Mouse (Mus musculus): ENCODE measurements around the gene Smok2b. TPM values are rescaled to one million over a fixed set of nuclear protein-coding genes. Genes with fewer than 3 reads are reported as not detected.
"Not testable (repeated sequence)": the region's sequence is repeated elsewhere in the genome, so short reads cannot be mapped to it uniquely, and the experiment has no call there.

Gene Smok2b
- not detected for total RNA-seq (2021)

DNA sequence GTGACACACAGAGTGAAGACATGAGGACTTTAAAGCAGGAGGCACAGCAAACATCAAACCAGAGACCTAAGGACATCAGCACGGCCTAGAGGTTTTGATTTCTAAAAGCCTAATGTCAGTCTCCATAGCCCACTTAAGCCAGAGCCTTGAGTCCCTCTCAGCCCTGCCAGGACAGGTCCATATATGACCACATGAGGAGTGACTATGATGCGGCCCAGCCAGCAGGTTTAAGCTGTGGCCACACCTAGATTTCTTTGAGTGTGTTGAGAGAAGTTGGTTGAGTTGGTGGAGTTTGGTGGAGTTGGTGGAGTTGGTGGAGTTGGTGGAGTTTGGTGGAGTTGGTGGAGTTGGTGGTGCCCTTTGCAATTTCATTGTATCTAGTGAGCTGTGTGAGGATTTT, at the start of gene Smok2b:
Gene Smok2b, plus strand, starts transcription at position 301 of the 400 bp plus-strand sequence.
- DNase-seq (ENCODE audit: low spot score); intact Hi-C loops (cut with DNase I): not testable (repeated sequence)

DNA sequence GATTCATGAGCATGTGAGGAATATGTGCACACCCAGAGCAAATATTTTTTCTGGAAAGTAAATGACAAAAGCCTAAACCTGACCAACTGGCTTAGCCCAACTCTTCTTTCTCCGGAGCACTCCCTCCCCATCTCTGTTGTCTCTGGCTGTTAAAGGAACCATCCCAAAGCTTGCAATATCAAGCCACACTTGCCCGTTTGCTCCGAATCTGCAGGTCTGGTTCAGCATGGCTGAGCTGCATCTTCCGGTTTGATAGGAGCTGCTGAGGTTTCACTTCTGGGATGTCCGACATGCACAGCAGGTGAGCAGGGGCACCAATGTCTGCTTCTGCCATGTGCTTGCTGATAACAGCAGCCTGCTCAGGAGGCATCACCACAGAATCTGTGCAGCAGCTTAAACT, 49.6 kb upstream of the Smok2b start:
- intact Hi-C loops (cut with DNase I); DNase-seq (ENCODE audit: low spot score): not testable (repeated sequence)

- DNase-seq (ENCODE audit: low spot score); intact Hi-C loops (cut with DNase I): not testable (repeated sequence)
Observed at GRCm38 (mm10) chr17:13182712-13183111, 47.3 kb upstream of the Smok2b start.

GRCm38 (mm10) chr17:13184514-13184913, 45.5 kb upstream of the Smok2b start:
- intact Hi-C loops (cut with DNase I): not testable (repeated sequence)

DNA sequence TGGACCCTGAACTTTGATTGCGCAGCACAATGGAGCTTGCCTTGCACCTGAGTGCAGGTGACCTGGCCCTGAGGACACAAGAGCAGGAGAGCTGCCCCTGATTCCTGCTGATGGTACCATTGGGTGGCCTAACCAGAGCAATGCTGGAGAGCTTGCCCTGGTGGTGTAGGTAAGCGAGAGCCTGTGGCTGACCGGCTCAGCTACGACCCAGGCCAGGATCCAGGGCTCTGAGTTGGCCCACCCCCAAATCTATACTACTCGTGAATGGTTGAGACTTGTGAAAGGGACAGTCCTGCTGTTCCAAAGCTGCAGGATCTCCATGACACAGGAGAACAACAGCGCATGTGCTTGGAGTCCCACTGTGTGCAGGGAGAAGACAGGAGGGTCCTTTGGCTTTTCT, 43.5 kb upstream of the Smok2b start:
- intact Hi-C loops (cut with DNase I); DNase-seq (ENCODE audit: low spot score): not testable (repeated sequence)

More at GRCm38 (mm10) chr17:13184514-13184913, 45.5 kb upstream of the Smok2b start:
- DNase-seq (ENCODE audit: low spot score): not testable (repeated sequence)

DNA sequence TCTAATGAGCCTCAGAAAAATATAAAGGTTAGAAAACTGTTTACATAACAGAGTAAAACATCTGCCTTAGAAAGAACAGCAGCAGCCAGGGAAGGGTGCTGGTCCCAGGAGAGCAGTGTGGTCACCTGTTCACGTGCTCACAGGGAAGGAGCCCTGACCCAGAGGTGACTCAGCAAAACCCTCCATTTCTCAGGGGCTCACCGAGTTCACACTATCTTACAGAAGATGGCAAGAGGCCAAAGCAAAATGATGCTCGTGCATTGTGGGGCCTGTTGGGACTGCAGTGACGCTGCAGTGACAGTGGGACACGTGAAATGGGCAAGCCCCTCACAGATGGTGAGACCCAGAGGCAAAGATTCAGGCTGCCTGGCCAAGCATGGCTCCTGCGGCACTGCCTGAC, 42.4 kb upstream of the Smok2b start:
- intact Hi-C loops (cut with DNase I); DNase-seq (ENCODE audit: low spot score): not testable (repeated sequence)

DNA sequence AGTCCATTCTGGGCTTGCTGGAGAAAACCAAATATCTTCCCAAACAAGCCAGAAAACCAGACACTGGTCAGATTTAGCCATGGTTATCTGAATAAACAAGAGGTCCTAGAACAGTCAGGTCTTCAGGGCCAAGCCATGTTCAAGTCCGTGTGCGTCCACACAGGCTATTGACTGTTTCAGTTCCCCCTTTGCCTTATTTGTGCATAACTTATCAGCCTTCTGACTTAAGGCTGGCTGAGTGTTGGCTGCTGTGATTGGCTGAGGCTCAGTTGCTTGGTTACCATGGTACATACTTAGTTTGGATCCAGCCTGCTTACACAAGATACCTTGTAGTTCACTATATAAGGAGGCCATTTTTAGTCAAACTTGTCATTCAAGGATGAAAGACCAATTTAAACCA, 41.2 kb upstream of the Smok2b start:
- DNase-seq (ENCODE audit: low spot score); intact Hi-C loops (cut with DNase I): not testable (repeated sequence)

DNA sequence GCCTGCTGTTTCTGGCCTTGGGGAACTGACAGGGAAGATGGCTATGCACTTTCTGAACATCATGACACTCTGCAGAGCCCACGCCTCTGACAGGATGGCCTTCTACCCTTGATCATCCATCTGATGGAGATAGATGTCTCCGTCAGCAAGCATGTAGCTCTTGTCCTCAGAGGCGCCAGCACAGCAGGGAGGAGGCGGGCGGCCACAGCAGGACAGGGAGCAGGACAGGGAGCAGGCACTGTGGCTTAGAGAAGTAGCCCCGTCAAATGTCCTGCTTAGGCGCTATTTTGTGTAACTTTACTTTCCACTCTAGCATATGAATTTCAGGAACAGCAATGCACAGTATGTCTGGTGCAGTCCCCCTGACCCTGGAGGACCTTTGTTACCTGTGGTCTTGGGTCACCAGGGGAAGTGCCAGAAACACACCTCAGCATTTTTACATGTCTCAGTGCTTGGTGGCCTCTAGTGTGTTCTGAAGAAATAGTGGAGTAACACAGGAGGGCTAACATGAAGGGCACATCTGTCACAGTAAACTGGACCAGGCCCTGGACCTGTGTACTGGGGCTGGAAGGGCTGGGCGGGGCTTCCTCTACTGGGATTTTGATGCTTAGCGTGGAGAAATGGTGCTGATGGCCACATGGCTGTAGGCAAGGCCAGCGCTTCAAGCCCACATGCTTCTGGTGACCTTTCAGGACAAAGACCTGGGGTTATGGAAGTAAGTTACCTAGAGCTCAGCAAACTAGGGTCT, 39.0 kb upstream of the Smok2b start:
- DNase-seq (ENCODE audit: low spot score); intact Hi-C loops (cut with DNase I): not testable (repeated sequence)

DNA sequence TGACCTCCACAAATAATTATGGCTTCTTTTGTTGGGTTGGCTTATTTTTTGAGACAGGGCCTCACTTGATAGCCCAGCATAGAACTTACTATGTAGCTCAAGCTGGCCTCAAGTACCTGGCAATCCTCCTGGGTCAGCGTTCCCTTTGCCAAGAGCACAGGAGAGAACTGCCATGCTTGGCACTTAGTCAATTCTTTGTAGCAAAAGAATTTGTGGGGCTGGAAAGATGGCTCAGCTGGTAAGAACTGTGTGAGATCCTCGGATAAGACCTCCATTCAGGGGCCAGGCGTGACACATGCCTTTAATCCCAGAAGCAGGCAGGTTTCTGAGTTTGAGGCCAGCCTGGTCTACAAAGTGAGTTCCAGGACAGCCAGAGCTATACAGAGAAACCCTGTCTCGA, 33.6 kb upstream of the Smok2b start:
- DNase-seq (ENCODE audit: low spot score); intact Hi-C loops (cut with DNase I): not testable (repeated sequence)

- DNase-seq (ENCODE audit: low spot score); intact Hi-C loops (cut with DNase I): not testable (repeated sequence)
Observed at GRCm38 (mm10) chr17:13198812-13199211, 31.2 kb upstream of the Smok2b start.

- DNase-seq (ENCODE audit: low spot score); intact Hi-C loops (cut with DNase I): not testable (repeated sequence)
Observed at GRCm38 (mm10) chr17:13199880-13200409, 30.1 kb upstream of the Smok2b start.

- DNase-seq (ENCODE audit: low spot score); intact Hi-C loops (cut with DNase I): not testable (repeated sequence)
Observed at GRCm38 (mm10) chr17:13201551-13201950, 28.5 kb upstream of the Smok2b start.

- DNase-seq (ENCODE audit: low spot score); intact Hi-C loops (cut with DNase I): not testable (repeated sequence)
Observed at GRCm38 (mm10) chr17:13202453-13203107, 27.5 kb upstream of the Smok2b start.

- not testable (repeated sequence) for DNase-seq (ENCODE audit: low spot score)
Observed at GRCm38 (mm10) chr17:13205247-13205646, 24.8 kb upstream of the Smok2b start.

GRCm38 (mm10) chr17:13206491-13206890, 23.6 kb upstream of the Smok2b start:
- DNase-seq (ENCODE audit: low spot score): no peak
- intact Hi-C loops (cut with DNase I): no loop called here

More at GRCm38 (mm10) chr17:13205247-13205646, 24.8 kb upstream of the Smok2b start:
- intact Hi-C loops (cut with DNase I): not testable (repeated sequence)

- DNase-seq (ENCODE audit: low spot score); intact Hi-C loops (cut with DNase I): not testable (repeated sequence)
Observed at GRCm38 (mm10) chr17:13208460-13208859, 21.6 kb upstream of the Smok2b start.

GRCm38 (mm10) chr17:13212136-13212850, 17.8 kb upstream of the Smok2b start:
- intact Hi-C loops (cut with DNase I): no loop called here
- no peak for DNase-seq (ENCODE audit: low spot score)

GRCm38 (mm10) chr17:13214169-13214568, 15.9 kb upstream of the Smok2b start:
- intact Hi-C loops (cut with DNase I): no loop called here
- no peak for DNase-seq (ENCODE audit: low spot score)

GRCm38 (mm10) chr17:13215595-13215994, 14.5 kb upstream of the Smok2b start:
- intact Hi-C loops (cut with DNase I): no loop called here
- no peak for DNase-seq (ENCODE audit: low spot score)

GRCm38 (mm10) chr17:13220888-13221287, 9.2 kb upstream of the Smok2b start, which contains the start of gene Smok2a:
TSS of gene Smok2a (plus strand) at chr17:13221188.
- intact Hi-C loops (cut with DNase I): no loop called here
- DNase-seq (ENCODE audit: low spot score): no peak
